ENCODE assay signal across 1 mouse cellular context in genomic region chr11:44423261-44423660, GRCm38 (mm10).
TF ChIP-seq lines count a peak whose summit lies in the region.

No protein-coding gene starts in this region.

TF ChIP-seq in CH12.LX, 34 proteins besides CTCF, POLR2A, EP300 and RAD21:
- TF ChIP-seq JUND (conservative IDR thresholded peaks at IDR 0.05; ENCODE audit: low read depth, low read length) = no peak
- no peak for TF ChIP-seq RCOR1 (conservative IDR thresholded peaks at IDR 0.05; ENCODE audit: low read depth, low read length)
- TF ChIP-seq NRF1 (IDR thresholded peaks at IDR 0.05; ENCODE audit: low read depth, low read length) = no peak
- TF ChIP-seq MYC (IDR thresholded peaks at IDR 0.05; ENCODE audit: low read depth, low read length) = no peak
- no peak for TF ChIP-seq ZC3H11A (IDR thresholded peaks at IDR 0.05; ENCODE audit: low read depth, low read length)
- no peak for TF ChIP-seq UBTF (IDR thresholded peaks at IDR 0.05; ENCODE audit: low read depth, low read length)
- no peak for TF ChIP-seq JUN (IDR thresholded peaks at IDR 0.05; ENCODE audit: insufficient read depth, low read depth, low read length)
- no peak for TF ChIP-seq IRF4 (IDR thresholded peaks at IDR 0.05; ENCODE audit: low read depth, low read length)
- TF ChIP-seq BHLHE40 (IDR thresholded peaks at IDR 0.05; ENCODE audit: low read depth, low read length) = no peak
- TF ChIP-seq MAZ (IDR thresholded peaks at IDR 0.05; ENCODE audit: low read depth, low read length) = no peak
- TF ChIP-seq POLR2AphosphoS2 (IDR thresholded peaks at IDR 0.05; ENCODE audit: low read depth, low read length) = no peak
- TF ChIP-seq GABPA (IDR thresholded peaks at IDR 0.05; ENCODE audit: insufficient replicate concordance, low read depth, low read length) = no peak
- TF ChIP-seq ETS1 (conservative IDR thresholded peaks at IDR 0.05; ENCODE audit: low read depth, low read length) = no peak
- TF ChIP-seq MXI1 (IDR thresholded peaks at IDR 0.05; ENCODE audit: low read depth, low read length) = no peak
- no peak for TF ChIP-seq CHD1 (IDR thresholded peaks at IDR 0.05; ENCODE audit: low read depth, low read length)
- no peak for TF ChIP-seq TCF12 (IDR thresholded peaks at IDR 0.05; ENCODE audit: low read depth, low read length)
- TF ChIP-seq ELF1 (IDR thresholded peaks at IDR 0.05; ENCODE audit: low read depth, low read length) = no peak
- TF ChIP-seq USF1 (IDR thresholded peaks at IDR 0.05; ENCODE audit: low read depth, low read length) = no peak
- TF ChIP-seq ZMIZ1 (IDR thresholded peaks at IDR 0.05; ENCODE audit: low read depth, low read length) = no peak
- no peak for TF ChIP-seq SIN3A (IDR thresholded peaks at IDR 0.05; ENCODE audit: low read length)
